Mouse (Mus musculus): Measurements from ENCODE around the gene Lamtor1. TPM values are rescaled to one million over a fixed set of nuclear protein-coding genes. Genes with fewer than 3 reads are reported as not detected.
A peak's percentile ranks its signal among the peaks of the same experiment; 100 is the strongest.

Gene Lamtor1
- total RNA-seq (2014; rRNA removed) (96.3 and 105 TPM in 2 replicates), polyA plus RNA-seq (2015; fragmentation: Nextera tagmentation; extraction: Ambion mirVana) (176 and 205 TPM in 2 replicates)

DNA sequence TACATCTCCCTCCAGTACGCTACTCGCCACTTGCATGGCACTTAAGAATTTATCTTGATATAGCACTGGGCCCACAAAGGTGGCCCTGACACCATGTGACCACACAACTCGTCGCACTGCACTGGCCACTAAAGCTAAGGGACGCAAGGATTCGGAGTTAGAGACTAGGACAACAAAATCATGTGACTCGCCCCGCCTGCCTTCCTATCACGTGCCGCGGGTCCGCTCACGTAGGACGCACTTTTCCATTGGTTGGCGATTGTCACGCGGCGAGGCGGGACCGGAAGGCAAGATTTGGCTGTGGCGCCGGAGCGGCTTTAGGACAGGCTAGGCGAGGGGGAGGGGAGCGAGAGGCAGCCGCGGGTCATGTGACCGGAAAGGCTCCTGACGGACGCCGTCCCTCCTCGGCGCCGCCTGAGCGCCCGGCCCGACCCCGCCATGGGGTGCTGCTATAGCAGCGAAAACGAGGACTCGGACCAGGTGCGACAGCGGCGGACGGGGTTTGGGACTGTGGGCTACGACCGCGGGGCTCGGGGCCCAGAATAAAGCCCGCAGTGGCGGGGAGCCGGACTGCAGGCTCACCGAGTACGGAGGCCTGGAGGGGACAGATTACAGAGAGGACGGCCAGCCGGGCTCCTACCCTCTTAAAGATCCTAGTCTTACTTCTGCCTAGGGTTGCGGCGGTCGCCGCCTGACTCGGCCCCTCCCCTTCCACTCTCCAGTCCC lies at the start of gene Lamtor1:
Gene Lamtor1 (plus strand): TSS at position 344 of the 726 bp plus-strand sequence.
- DNase-seq (peak; percentile 99), ATAC-seq (peak; percentile 99)
- peak within 1 kb of the TSS; percentile 90 for H3K27ac ChIP-seq (ENCODE audit: low read depth, low read length)
- under 1% methylated on average over 59 of the region's 61 CpGs for WGBS
- no peaks in the 10 kb centered on the region for H3K9me3 ChIP-seq (ENCODE audit: low read length)
- H3K9ac ChIP-seq: peak within 1 kb of the TSS; percentile 82
- no peaks in the 10 kb centered on the region for H3K4me1 ChIP-seq (ENCODE audit: insufficient read depth)
- H3K4me3 ChIP-seq (ENCODE audit: low read depth, low read length): peak within 1 kb of the TSS; percentile 77
- peaks cover 13% of the 10 kb centered on the region for H3K36me3 ChIP-seq (ENCODE audit: insufficient read depth)
- H3K4me2 ChIP-seq (ENCODE audit: low read depth): peak within 1 kb of the TSS; percentile 59
- TF ChIP-seq CTCF (IDR thresholded peaks at IDR 0.05; ENCODE audit: low read depth): no peak
- H3K27me3 ChIP-seq (ENCODE audit: insufficient read depth, low read length): no peaks in the 10 kb centered on the region

DNA sequence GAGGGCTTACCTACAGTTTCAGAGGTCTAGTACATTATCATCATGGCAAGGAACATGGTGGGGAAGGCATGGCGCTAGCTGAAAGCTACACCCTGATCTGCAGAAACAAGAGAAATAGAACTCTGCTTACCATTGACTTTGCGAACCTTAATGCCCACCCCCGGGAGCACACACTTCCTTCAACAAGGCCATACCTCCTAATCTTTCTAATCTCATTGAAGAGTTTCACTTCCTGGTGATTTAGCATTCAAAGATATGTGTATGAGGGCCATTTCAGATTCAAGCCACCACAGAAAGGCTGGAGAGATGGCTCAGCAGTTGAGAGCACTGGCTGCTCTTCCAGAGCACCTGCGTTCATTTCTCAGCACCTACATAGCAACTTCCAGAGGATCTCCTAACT lies 48.6 kb upstream of the Lamtor1 start, which contains the start of gene Folr2:
Gene Folr2 (minus strand): TSS at position 101 of the 400 bp plus-strand sequence.
- no peak within 1 kb of the TSS for H3K4me3 ChIP-seq (ENCODE audit: low read depth, low read length)
- H3K27me3 ChIP-seq (ENCODE audit: insufficient read depth, low read length): no peaks in the 10 kb centered on the region
- H3K9ac ChIP-seq: no peak within 1 kb of the TSS
- TF ChIP-seq CTCF (IDR thresholded peaks at IDR 0.05; ENCODE audit: low read depth): no peak
- DNase-seq (no peak), ATAC-seq (no peak)
- no peaks in the 10 kb centered on the region for H3K4me1 ChIP-seq (ENCODE audit: insufficient read depth)
- H3K4me2 ChIP-seq (ENCODE audit: low read depth): no peak within 1 kb of the TSS
- H3K27ac ChIP-seq (ENCODE audit: low read depth, low read length): no peak within 1 kb of the TSS
- H3K36me3 ChIP-seq (ENCODE audit: insufficient read depth): no peaks in the 10 kb centered on the region
- WGBS: 90% methylated on average over 4 of the region's 4 CpGs
- H3K9me3 ChIP-seq (ENCODE audit: low read length): no peaks in the 10 kb centered on the region

DNA sequence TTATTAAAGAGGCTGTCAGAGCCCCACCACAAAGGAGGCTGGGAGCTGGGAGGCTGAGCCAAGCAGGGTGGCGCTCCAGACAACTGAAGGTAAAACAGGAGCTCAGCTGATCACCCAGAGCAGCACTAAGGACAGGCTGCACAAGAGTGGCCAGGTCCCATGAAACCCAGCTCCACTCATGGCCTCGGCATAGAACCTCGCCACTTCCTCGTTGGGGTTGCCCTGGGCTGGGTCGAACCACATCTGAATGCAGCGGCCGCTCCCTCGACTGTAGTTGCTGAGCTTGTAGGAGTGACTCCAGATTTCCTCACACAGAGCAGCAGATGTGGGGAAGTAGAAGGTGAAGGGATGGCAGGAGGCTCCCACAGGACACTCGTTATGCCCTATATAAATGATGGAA lies 47.3 kb upstream of the Lamtor1 start:
- TF ChIP-seq CTCF (IDR thresholded peaks at IDR 0.05; ENCODE audit: low read depth): no peak
- Histone ChIP-seq H3K27me3 (ENCODE audit: insufficient read depth, low read length) (no peaks in the 10 kb centered on the region), H3K4me3 (ENCODE audit: low read depth, low read length) (no peak overlapping the region), H3K36me3 (ENCODE audit: insufficient read depth) (no peaks in the 10 kb centered on the region), H3K4me2 (ENCODE audit: low read depth) (no peak overlapping the region), H3K9ac (no peak overlapping the region), H3K9me3 (ENCODE audit: low read length) (no peaks in the 10 kb centered on the region), H3K4me1 (ENCODE audit: insufficient read depth) (no peaks in the 10 kb centered on the region), H3K27ac (ENCODE audit: low read depth, low read length) (no peak overlapping the region)
- 77% methylated on average over 9 of the region's 9 CpGs for WGBS
- no peak for ATAC-seq
- DNase-seq: no peak

GRCm38 (mm10) chr7:101860978-101861377 lies 44.7 kb upstream of the Lamtor1 start:
- no peak overlapping the region for H3K4me3 ChIP-seq (ENCODE audit: low read depth, low read length)
- no peaks in the 10 kb centered on the region for H3K36me3 ChIP-seq (ENCODE audit: insufficient read depth)
- no peaks in the 10 kb centered on the region for H3K9me3 ChIP-seq (ENCODE audit: low read length)
- ATAC-seq (no peak), DNase-seq (no peak)
- H3K4me1 ChIP-seq (ENCODE audit: insufficient read depth): no peaks in the 10 kb centered on the region
- TF ChIP-seq CTCF (IDR thresholded peaks at IDR 0.05; ENCODE audit: low read depth): no peak
- no peak overlapping the region for H3K9ac ChIP-seq
- no peak overlapping the region for H3K4me2 ChIP-seq (ENCODE audit: low read depth)
- no peak overlapping the region for H3K27ac ChIP-seq (ENCODE audit: low read depth, low read length)
- H3K27me3 ChIP-seq (ENCODE audit: insufficient read depth, low read length): no peaks in the 10 kb centered on the region

DNA sequence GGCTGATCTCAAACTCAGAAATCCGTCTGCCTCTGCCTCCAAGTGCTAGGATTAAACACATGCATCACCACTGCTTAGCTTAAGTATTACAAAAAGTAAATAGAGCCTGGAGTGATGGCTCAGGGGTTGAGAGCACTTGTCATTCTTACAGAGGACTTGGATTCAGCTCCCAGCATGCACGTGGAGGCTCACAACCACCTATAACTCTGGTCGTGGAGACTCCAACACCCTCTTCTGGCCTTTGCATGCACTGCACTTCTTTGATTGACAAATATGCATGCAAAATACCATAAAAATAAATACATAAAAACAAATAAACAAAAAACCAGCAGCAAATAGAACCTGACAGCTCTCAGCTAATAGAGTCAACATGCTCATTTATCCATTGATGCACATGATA lies 43.4 kb upstream of the Lamtor1 start:
- Histone ChIP-seq H3K9ac (no peak overlapping the region), H3K9me3 (ENCODE audit: low read length) (no peaks in the 10 kb centered on the region), H3K27me3 (ENCODE audit: insufficient read depth, low read length) (no peaks in the 10 kb centered on the region), H3K27ac (ENCODE audit: low read depth, low read length) (no peak overlapping the region), H3K4me1 (ENCODE audit: insufficient read depth) (no peaks in the 10 kb centered on the region), H3K4me3 (ENCODE audit: low read depth, low read length) (no peak overlapping the region), H3K36me3 (ENCODE audit: insufficient read depth) (no peaks in the 10 kb centered on the region), H3K4me2 (ENCODE audit: low read depth) (no peak overlapping the region)
- no peak for TF ChIP-seq CTCF (IDR thresholded peaks at IDR 0.05; ENCODE audit: low read depth)
- ATAC-seq: no peak
- 69% methylated on average over 3 of the region's 3 CpGs for WGBS
- DNase-seq: no peak

GRCm38 (mm10) chr7:101863415-101863814 lies 42.3 kb upstream of the Lamtor1 start, which contains the start of gene Anapc15:
Anapc15 (plus strand) TSS chr7:101863715.
- no peaks in the 10 kb centered on the region for H3K4me1 ChIP-seq (ENCODE audit: insufficient read depth)
- DNase-seq (no peak), ATAC-seq (no peak)
- no peak within 1 kb of the TSS for H3K4me2 ChIP-seq (ENCODE audit: low read depth)
- H3K27ac ChIP-seq (ENCODE audit: low read depth, low read length): no peak within 1 kb of the TSS
- WGBS: 82% methylated on average over 3 of the region's 3 CpGs
- H3K36me3 ChIP-seq (ENCODE audit: insufficient read depth): no peaks in the 10 kb centered on the region
- H3K9me3 ChIP-seq (ENCODE audit: low read length): no peaks in the 10 kb centered on the region
- H3K27me3 ChIP-seq (ENCODE audit: insufficient read depth, low read length): no peaks in the 10 kb centered on the region
- no peak within 1 kb of the TSS for H3K9ac ChIP-seq
- no peak for TF ChIP-seq CTCF (IDR thresholded peaks at IDR 0.05; ENCODE audit: low read depth)
- H3K4me3 ChIP-seq (ENCODE audit: low read depth, low read length): no peak within 1 kb of the TSS

DNA sequence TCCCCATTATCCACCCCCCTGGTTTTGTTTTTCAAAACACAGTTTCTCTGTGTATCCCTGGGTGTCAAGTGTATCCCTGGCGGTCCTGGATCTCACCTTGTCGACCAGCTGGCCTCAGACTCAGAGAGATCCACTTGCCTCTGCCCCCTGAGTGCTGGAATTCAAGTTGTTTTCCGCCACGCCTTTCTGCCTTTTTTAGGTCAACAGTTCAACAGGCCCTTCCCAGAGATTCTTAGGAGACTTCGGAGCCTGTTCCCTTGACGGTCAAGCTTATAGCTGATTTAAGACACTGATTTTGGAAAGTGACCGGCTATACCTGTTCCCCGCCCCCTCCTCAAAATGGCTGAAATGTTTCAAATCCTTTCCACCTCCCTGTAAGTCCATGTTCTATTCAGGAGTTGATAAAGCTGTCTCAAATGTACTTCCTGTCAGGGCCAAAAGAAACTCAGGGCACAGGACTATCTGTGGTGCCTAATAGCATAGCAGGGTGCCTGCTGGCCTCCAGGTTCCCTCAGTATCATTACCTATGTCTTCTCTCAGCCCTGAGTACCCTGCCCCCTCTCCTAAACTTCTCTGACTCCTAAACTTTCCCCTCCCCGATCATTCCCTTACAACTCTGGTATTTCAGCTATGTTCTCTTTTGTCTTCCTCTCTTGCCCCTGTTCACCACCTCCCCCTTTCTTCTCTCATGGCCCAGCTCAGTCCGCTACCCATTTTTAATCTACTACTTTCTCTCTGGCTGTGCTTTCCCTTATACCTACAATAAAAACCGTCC lies 39.0 kb upstream of the Lamtor1 start:
- Histone ChIP-seq H3K9me3 (ENCODE audit: low read length) (no peaks in the 10 kb centered on the region), H3K4me1 (ENCODE audit: insufficient read depth) (no peaks in the 10 kb centered on the region), H3K36me3 (ENCODE audit: insufficient read depth) (no peaks in the 10 kb centered on the region), H3K4me2 (ENCODE audit: low read depth) (no peak overlapping the region), H3K27ac (ENCODE audit: low read depth, low read length) (no peak overlapping the region), H3K4me3 (ENCODE audit: low read depth, low read length) (no peak overlapping the region), H3K27me3 (ENCODE audit: insufficient read depth, low read length) (no peaks in the 10 kb centered on the region), H3K9ac (no peak overlapping the region)
- DNase-seq (no peak), ATAC-seq (no peak)
- TF ChIP-seq CTCF (IDR thresholded peaks at IDR 0.05; ENCODE audit: low read depth): no peak
- WGBS: 79% methylated on average over 11 of the region's 11 CpGs

Data from forebrain, postnatal 0 days (tissue).